Mouse (Mus musculus) stomach, embryonic 16.5 days (tissue): ENCODE data around the gene Opcml. TPM values are rescaled to one million over a fixed set of nuclear protein-coding genes. Genes with fewer than 3 reads are reported as not detected.

Source experiments
- ATAC-seq: fragments of 200-750 bp; cut with Nextera tagmentation; 2 replicates; pipeline ENCODE4 v1.8.0; 2017; ENCODE audit warnings: moderate number of reproducible peaks, moderate TSS enrichment; ENCODE audit not compliant: insufficient read depth, low FRiP score
- H3K27ac ChIP-seq: fragments of 300-500 bp; sonication (generic); 2 replicates; pipeline ENCODE4 v1.5.1; 2014; ENCODE audit warnings: low read length
- H3K27me3 ChIP-seq: fragments of 300-500 bp; sonication (generic); 2 replicates; pipeline ENCODE4 v1.6.1; 2014; ENCODE audit warnings: low read length, control low read depth, mixed read lengths; ENCODE audit not compliant: control insufficient read depth, insufficient read depth
- H3K36me3 ChIP-seq: fragments of 300-500 bp; sonication (generic); 2 replicates; pipeline ENCODE4 v1.6.1; 2014; ENCODE audit warnings: low read length; ENCODE audit not compliant: control insufficient read depth, insufficient read depth
- H3K4me1 ChIP-seq: fragments of 300-500 bp; sonication (generic); 2 replicates; pipeline ENCODE4 v1.6.1; 2014; ENCODE audit warnings: low read length, control low read depth, mixed read lengths; ENCODE audit not compliant: control insufficient read depth, insufficient read depth
- H3K4me2 ChIP-seq: fragments of 300-500 bp; sonication (generic); 2 replicates; pipeline ENCODE4 v1.6.1; 2014; ENCODE audit warnings: low read depth, low read length, mixed read lengths
- H3K4me3 ChIP-seq: fragments of 300-500 bp; sonication (generic); replicated peaks from 2 replicates; pipeline ENCODE4 v1.5.1; 2014; ENCODE audit warnings: mild to moderate bottlenecking, low read length
- H3K9ac ChIP-seq: fragments of 300-500 bp; sonication (generic); 2 replicates; pipeline ENCODE4 v1.6.1; 2014; ENCODE audit warnings: low read length
- H3K9me3 ChIP-seq: fragments of 300-500 bp; sonication (generic); replicated peaks from 2 replicates; pipeline ENCODE4 v1.6.1; 2016; ENCODE audit warnings: low read length, control low read depth; ENCODE audit not compliant: control insufficient read depth
- WGBS: fragments of 180-500 bp; shearing (Covaris S2); extraction: QIAGEN DNeasy Blood & Tissue Kit; methylation state at CpG from one replicate; pipeline ENCODE4 v1.1.7; 2014; 5-methylcytosine and 5-hydroxymethylcytosine counted together
- polyA plus RNA-seq: library from polyadenylated mRNA; unstranded; fragments of >200 nt; fragmentation: Nextera tagmentation; extraction: Ambion mirVana; gene quantifications from 2 replicates; pipeline ENCODE4 v1.2.1, GENCODE M21; 2015

The Opcml gene
- polyA plus RNA-seq, 1 experiment from 2014 or later: 2.8 TPM

DNA sequence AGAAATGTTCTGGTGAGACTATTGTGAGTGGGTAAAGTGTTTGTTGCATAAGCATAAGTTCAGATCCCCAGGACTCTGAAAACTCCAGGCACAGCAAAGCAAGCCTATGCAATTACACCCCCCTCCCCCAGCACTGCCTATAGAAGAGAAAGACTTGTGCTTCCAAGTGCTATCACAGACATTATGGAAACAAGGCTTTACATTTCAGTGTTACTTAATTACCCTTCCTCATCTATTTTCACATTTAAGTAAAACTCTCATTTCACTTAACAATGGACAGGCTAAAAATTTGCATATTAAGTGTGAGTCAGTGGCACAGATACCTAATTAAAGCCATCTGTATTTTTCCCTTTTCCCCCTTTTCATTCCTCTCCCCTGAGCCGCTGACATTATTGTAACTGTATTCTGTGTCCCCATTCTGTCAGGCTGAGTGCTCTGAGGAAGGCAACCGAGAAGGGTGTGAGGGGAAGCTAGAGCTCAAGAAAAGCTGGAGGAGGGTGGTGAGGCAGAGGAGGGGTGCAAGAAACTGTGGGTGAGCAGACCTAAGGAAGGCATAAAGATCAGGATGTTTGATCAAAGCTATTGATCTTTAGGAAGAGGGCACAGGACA lies 1055.5 kb downstream of the Opcml start:
- H3K4me1 ChIP-seq: no peaks in the 10 kb centered on the region
- no peak for ATAC-seq
- H3K36me3 ChIP-seq: no peaks in the 10 kb centered on the region
- no peaks in the 10 kb centered on the region for H3K9me3 ChIP-seq
- no peaks in the 10 kb centered on the region for H3K27me3 ChIP-seq
- no peak overlapping the region for H3K4me2 ChIP-seq
- no peak overlapping the region for H3K4me3 ChIP-seq
- no peak overlapping the region for H3K9ac ChIP-seq
- no peak overlapping the region for H3K27ac ChIP-seq
- 56% methylated on average over 2 of the region's 2 CpGs for WGBS

DNA sequence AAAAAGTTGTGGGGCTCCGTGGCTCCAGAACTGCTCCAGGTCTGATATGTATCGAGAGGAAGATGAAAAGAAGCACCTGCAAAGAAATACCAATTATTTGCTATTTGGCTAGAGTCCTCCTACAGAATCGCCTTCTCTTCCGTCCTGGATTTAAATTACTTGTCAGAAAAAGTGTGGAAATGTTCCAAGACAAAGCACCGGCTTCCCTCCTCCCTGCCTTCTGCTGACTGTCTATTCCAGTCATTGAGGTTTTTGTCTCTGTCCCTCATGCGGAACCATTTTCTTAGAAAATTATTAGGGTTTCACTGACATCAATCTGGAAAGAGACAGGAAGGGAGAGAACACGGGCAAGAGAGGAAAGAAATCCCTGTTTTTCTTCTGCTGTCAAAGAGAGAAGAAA lies 1065.3 kb downstream of the Opcml start:
- no peaks in the 10 kb centered on the region for H3K4me1 ChIP-seq
- no peak overlapping the region for H3K9ac ChIP-seq
- no peak overlapping the region for H3K4me3 ChIP-seq
- H3K9me3 ChIP-seq: no peaks in the 10 kb centered on the region
- no peaks in the 10 kb centered on the region for H3K36me3 ChIP-seq
- no peaks in the 10 kb centered on the region for H3K27me3 ChIP-seq
- ATAC-seq: no peak
- no peak overlapping the region for H3K27ac ChIP-seq
- no peak overlapping the region for H3K4me2 ChIP-seq
- WGBS: 44% methylated on average over 7 of the region's 7 CpGs

DNA sequence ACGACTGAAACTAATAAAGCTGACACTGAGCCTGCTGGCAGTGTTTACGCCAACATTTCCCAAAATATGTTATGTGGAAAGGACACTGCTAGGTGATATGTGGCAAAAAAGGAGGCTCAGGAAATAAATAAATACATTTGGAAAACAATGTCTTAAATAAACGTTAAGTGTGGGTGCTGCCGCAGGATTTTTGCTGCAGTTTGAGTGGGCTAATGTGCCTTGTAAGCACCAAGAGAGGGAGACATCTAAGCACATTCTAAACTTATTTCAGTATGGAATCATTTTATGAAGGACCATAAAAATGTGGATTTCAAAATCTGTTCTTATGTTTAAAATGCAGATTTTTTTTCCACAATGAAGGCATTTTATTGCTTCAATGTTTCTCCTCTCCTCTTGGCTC lies 1071.4 kb downstream of the Opcml start:
- 74% methylated on average over 4 of the region's 4 CpGs for WGBS
- no peaks in the 10 kb centered on the region for H3K36me3 ChIP-seq
- H3K4me1 ChIP-seq: no peaks in the 10 kb centered on the region
- ATAC-seq: no peak
- no peak overlapping the region for H3K27ac ChIP-seq
- H3K4me2 ChIP-seq: no peak overlapping the region
- H3K27me3 ChIP-seq: no peaks in the 10 kb centered on the region
- no peaks in the 10 kb centered on the region for H3K9me3 ChIP-seq
- H3K9ac ChIP-seq: no peak overlapping the region
- no peak overlapping the region for H3K4me3 ChIP-seq

DNA sequence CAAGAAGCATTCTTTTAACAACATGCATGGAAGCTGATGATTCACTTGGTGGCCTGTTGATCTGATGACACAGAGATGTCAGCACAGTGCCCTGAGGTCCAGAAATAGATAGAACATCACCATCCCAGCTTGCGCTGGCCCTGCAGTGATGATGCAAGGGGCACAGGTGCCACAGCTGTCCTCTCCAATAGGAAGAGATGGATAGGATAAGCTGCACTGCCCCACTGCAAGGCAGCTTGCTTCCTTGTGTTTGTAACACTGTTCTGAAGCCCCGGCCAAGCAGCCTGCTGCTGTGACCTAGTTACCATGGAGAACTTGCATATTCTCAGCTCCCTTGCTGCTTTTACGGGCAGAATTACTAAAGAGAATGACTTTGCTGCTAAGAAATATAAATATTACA lies 1076.7 kb downstream of the Opcml start:
- H3K4me3 ChIP-seq: no peak overlapping the region
- no peaks in the 10 kb centered on the region for H3K27me3 ChIP-seq
- no peak overlapping the region for H3K4me2 ChIP-seq
- no peak overlapping the region for H3K9ac ChIP-seq
- no peak overlapping the region for H3K27ac ChIP-seq
- H3K9me3 ChIP-seq: no peaks in the 10 kb centered on the region
- no peaks in the 10 kb centered on the region for H3K4me1 ChIP-seq
- 71% methylated on average over 3 of the region's 3 CpGs for WGBS
- H3K36me3 ChIP-seq: no peaks in the 10 kb centered on the region
- ATAC-seq: no peak

DNA sequence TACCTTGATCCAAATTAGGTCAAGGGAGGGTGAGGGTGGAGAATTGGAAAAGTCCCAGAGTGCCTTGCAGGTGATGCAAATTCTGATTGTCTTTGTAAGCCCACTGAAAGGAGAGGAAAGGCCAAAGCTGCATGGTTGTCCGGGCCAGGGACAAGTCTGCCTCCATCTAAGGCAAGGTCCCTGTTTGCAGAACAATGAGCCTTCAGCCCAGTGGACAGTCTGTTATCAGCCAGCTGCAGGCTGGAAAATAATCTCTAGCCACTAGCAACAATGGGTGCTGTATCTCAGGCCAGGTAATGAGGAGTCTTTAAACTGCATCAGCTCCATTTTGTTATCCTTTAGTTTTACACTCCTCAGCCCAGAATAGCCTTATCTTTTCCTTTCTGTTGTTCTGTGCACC lies 1079.9 kb downstream of the Opcml start:
- H3K4me1 ChIP-seq: no peaks in the 10 kb centered on the region

DNA sequence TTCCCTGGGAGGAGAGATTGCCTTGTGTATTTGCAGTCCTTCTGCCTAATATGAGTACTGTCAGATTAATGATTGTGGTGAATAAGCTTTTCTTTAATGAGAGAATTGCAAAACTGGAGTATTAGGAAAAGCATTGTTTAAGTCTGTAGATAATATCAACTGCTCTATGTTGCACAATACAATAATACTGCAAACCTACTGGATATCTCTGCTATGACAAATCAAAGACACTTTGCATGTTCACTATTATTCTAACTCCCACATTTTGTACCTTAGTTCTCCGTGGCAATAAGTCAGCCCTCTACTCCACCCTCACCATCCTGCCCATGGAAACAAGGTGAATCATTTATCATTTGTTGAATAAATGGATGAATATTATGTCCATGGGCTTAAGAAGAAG lies 1092.0 kb downstream of the Opcml start:
- no peaks in the 10 kb centered on the region for H3K4me1 ChIP-seq
- no peak overlapping the region for H3K4me2 ChIP-seq
- H3K27ac ChIP-seq: no peak overlapping the region
- H3K9ac ChIP-seq: no peak overlapping the region
- no peak for ATAC-seq
- no peaks in the 10 kb centered on the region for H3K9me3 ChIP-seq
- 76% methylated on average over 1 of the region's 1 CpGs for WGBS
- no peak overlapping the region for H3K4me3 ChIP-seq
- H3K27me3 ChIP-seq: no peaks in the 10 kb centered on the region
- H3K36me3 ChIP-seq: no peaks in the 10 kb centered on the region

More for the DNA sequence above, 1079.9 kb downstream of the Opcml start:
- H3K27me3 ChIP-seq: no peaks in the 10 kb centered on the region
- H3K9ac ChIP-seq: no peak overlapping the region
- no peak overlapping the region for H3K4me2 ChIP-seq
- H3K27ac ChIP-seq: no peak overlapping the region
- WGBS: 54% methylated on average over 1 of the region's 1 CpGs
- ATAC-seq: no peak
- H3K36me3 ChIP-seq: no peaks in the 10 kb centered on the region
- H3K9me3 ChIP-seq: no peaks in the 10 kb centered on the region
- no peak overlapping the region for H3K4me3 ChIP-seq

DNA sequence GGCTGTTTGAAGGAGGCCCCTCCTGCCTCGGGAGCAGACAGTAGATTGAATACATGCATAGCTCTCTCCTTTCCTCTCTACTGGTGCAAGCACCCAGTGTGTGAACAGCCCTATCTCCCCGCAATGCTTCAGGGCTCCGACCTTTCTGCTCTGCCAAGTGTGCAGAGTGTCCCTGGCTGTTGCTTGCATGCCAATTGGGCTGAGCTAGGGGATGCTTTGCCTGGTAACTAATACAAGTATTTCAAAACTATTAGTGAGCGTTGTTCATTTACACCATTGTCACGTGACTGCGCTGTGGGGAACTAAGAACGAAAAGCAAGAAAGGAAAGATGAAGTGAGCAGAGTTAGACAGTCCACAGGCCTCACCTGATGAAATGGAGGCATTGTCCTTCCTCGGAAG lies 1101.0 kb downstream of the Opcml start:
- Histone ChIP-seq H3K9ac (no peak overlapping the region), H3K36me3 (no peaks in the 10 kb centered on the region), H3K4me1 (no peaks in the 10 kb centered on the region), H3K27me3 (no peaks in the 10 kb centered on the region), H3K27ac (no peak overlapping the region), H3K4me2 (no peak overlapping the region), H3K9me3 (no peaks in the 10 kb centered on the region), H3K4me3 (no peak overlapping the region)
- no peak for ATAC-seq
- WGBS: 88% methylated on average over 8 of the region's 8 CpGs

DNA sequence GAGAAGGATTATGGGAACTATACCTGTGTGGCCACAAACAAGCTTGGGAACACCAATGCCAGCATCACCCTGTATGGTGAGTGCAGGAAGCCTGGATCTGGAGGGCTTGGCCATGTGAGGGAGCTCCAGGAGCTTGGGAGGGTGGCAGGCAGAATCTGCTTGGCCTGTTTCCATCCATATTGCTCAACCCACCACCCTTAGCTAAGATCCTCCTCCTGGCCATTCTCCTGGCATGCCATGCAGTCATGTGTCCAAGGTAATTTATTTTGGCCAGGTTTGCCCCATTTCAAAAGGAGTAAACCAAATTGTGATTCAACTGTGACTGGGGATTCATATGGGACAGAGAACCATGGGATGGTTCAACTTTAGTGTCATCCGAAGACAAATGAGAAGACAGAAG lies 1112.7 kb downstream of the Opcml start:
- no peak for ATAC-seq
- 88% methylated on average over 1 of the region's 1 CpGs for WGBS
- Histone ChIP-seq H3K9me3 (no peaks in the 10 kb centered on the region), H3K4me1 (no peaks in the 10 kb centered on the region), H3K9ac (no peak overlapping the region), H3K27ac (no peak overlapping the region), H3K27me3 (no peaks in the 10 kb centered on the region), H3K36me3 (no peaks in the 10 kb centered on the region), H3K4me3 (no peak overlapping the region), H3K4me2 (no peak overlapping the region)

DNA sequence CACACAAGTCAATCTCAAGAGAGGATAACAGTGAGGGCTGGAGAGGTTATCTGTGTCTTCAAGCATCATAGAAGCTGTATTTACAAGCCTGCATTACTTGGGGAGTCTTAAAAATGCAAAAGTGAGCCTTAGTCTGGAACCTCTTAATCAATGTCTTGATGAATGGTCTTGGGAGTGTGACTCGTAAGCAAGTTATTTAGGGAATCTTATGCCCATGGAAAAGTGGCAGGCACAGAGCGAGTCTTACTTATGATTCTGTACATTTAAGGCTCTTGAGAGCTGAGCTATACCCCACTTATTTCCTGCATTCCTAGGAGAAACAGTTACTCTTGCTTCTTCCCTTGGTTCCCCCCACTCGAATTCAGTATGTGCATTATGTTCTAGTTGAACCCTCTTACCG lies 1119.2 kb downstream of the Opcml start:
- no peak overlapping the region for H3K4me3 ChIP-seq
- H3K36me3 ChIP-seq: no peaks in the 10 kb centered on the region
- no peak overlapping the region for H3K9ac ChIP-seq
- H3K9me3 ChIP-seq: no peaks in the 10 kb centered on the region
- H3K4me2 ChIP-seq: no peak overlapping the region
- no peaks in the 10 kb centered on the region for H3K27me3 ChIP-seq
- 74% methylated on average over 4 of the region's 4 CpGs for WGBS
- H3K27ac ChIP-seq: no peak overlapping the region
- ATAC-seq: no peak
- no peaks in the 10 kb centered on the region for H3K4me1 ChIP-seq
